Mouse (Mus musculus): ENCODE measurements around the gene Kbtbd6.
"Not testable (repeated sequence)": the region's sequence is repeated elsewhere in the genome, so short reads cannot be mapped to it uniquely, and the experiment has no call there.

Gene Kbtbd6

DNA sequence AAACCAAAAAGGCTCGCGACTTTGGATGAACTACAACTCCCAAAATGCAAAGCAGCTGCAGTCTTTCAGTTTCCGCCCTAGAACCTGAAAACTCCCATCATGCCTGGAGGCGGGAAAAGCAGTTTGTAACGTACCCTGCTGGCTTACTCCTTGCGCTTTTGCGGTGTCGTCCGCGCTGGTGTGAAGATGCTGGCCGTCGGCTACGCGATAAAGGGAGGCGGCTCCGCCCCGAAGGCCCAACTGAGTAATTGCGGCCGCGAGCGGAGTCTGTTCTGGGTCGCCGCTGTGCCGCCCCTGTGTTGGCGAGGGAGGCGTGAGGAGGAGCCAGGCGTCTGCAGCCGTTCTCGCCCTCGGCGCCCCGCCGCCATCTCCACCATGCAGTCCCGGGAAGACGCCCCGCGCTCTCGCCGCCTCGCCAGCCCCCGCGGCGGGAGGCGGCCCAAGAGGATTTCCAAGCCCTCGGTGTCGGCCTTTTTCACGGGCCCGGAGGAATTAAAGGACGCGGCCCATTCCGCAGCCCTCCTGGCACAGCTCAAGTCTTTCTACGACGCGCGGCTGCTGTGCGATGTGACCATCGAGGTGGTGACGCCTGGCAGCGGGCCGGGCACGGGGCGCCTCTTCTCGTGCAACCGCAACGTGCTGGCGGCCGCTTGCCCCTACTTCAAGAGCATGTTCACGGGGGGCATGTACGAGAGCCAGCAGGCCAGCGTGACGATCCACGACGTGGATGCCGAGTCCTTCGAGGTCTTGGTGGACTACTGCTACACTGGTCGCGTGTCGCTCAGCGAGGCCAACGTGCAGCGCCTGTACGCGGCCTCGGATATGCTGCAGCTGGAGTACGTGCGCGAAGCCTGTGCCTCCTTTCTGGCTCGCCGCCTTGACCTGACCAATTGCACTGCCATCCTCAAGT is at the start of gene Kbtbd6:
Gene Kbtbd6 (plus strand): TSS at position 155 of the 910 bp plus-strand sequence.
- ATAC-seq (ENCODE audit: insufficient number of reproducible peaks, low FRiP score, low TSS enrichment): peak; percentile 95

DNA sequence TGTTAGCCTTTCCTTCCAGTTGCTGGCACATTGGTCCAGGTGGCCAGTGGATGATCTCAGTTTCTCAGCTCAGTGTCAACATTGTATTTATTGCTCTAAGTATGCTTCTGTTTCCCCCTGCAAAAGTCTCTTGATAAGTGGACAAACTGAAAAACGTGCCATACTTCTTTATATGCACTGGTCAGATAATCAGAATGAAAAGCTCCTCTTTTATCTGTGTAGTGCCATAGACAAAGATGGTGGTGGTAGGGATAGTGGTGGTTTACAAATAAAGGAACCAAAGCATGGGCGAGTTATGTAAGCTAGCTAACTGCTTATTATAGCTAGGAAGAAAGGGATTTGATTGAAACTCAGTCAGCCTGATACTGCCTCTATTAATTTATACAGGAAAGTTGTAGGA is 44.0 kb upstream of the Kbtbd6 start:
- no peak for ATAC-seq (ENCODE audit: insufficient number of reproducible peaks, low FRiP score, low TSS enrichment)

DNA sequence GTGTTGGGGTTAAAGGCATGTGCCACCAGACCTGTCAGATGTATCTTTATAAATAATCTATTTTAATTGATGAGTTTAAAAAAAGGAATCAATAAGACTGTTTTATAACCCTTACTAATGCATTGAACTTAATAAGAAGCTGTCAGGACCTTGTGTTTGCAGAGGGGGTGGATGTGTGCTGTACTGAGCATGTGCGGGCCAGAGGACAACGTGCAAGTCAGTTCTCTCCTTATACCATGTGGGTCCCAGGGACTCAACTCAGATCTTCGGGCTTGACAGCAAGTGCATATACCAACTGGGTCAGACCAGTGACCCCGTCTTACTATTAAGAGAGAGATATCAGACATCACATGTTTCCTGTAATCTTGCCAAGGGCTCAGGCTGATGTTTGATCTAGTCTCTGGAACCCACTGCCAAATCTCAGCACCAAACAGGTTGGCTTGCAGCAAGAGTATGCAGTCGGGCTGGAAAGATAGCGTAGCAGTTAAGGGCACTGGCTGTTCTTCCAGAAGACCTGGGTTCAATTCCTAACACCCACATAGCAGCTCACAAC is 42.3 kb upstream of the Kbtbd6 start:
- no peak for ATAC-seq (ENCODE audit: insufficient number of reproducible peaks, low FRiP score, low TSS enrichment)

DNA sequence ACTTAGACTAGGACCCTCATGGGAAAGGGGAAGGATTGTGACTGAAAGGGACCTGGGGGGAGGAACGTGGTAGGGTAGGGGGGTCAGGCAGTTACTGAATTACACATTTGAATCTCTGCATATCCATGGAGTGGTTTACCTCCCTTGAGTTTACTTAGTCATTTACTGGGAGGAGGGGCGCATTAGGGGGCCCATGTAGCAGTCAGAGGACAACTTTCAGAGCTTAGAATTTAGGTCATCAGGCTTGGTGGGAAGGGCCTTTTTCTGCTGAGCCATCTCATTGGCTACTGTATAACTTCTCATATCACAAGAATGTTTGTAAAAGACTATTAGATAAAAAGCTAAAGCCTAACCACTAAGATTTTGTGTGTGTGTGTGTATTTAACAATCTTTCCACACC is 41.0 kb upstream of the Kbtbd6 start:
- ATAC-seq (ENCODE audit: insufficient number of reproducible peaks, low FRiP score, low TSS enrichment): no peak

DNA sequence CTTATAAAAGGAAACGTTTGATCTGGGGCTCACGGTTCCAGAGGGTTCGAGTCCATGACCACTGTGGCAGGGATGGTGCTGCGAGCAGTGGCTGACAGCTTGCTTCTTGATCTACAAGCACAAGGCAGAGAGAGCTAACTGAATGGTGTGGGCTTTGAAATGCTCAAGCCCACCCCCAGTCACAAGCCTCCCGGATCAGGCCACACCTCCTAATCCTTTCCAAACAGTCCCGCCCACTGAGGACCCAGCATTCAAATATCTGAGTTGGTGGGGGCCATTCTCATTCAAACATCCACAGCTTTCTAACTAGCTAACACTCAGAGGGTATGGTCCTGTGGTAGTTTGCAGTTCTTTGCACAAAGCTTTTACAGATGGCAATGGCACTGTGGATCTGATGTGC is 38.5 kb upstream of the Kbtbd6 start:
- no peak for ATAC-seq (ENCODE audit: insufficient number of reproducible peaks, low FRiP score, low TSS enrichment)

DNA sequence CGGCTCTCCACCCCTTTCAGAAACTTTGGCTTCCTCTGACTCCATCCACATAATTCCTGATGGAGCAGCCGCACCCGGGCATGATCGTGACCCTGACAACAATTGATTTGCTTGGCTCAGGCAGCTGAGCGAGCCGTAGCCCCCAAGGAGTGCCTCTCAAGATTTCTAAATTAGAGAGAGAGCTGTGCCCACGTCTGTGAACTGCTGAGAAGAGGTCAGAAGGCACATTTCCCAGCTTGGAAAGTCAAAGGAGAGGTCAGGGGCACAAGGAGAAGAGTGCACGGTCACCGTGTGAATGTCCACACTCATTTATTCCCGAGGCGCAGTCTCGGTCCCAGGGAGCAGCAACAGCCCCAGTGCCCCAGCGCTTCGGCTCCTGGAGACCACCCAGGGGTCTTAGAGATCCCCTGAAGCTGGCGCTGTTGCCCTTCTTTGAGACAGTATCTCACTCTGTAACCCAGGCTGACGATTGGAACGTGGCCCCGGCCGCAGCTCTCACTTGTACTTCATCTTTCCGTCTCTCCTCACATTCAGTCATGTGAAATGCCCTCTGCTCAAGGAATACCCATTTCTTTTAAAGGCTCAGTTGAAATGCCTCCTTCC is 31.5 kb upstream of the Kbtbd6 start:
- no peak for ATAC-seq (ENCODE audit: insufficient number of reproducible peaks, low FRiP score, low TSS enrichment)

DNA sequence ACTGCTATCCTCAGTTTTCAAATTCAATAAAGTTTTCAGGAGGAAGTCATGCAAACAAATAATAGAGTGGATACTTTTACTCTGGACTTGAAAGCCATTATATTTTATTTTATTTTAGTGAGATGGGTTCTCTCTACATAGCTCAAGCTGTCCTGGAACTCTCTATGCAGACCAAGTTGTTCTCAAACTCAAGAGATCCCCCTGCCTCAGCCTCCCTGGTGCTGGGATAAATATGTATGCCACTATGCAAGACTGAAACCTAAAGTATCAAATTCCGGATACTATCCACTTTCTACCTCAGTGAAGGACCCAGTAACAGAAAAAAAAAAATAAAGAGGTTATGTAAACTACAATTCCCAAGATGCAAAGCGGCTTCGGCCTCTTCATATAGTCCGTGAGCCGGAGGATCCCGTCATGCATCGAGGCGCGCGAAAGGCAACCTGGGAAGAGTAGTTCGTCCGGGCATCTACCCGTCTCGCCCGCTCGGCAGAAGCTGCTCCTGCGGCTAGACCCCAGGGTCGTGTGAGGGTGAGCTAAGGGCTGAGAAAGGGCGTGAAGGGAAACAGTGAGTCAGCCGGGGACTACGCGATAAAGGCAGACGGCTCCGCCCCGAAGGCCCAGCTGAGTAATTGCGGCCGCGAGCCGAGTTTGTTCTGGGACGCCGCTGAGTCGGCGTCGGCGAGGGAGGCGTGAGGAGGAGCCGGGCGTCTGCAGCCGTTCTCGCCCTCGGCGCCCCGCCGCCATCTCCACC is 25.5 kb upstream of the Kbtbd6 start, which contains the start of gene Kbtbd7:
Gene Kbtbd7 (plus strand): TSS at position 533 of the 751 bp plus-strand sequence.
- peak; percentile 98 for ATAC-seq (ENCODE audit: insufficient number of reproducible peaks, low FRiP score, low TSS enrichment)

DNA sequence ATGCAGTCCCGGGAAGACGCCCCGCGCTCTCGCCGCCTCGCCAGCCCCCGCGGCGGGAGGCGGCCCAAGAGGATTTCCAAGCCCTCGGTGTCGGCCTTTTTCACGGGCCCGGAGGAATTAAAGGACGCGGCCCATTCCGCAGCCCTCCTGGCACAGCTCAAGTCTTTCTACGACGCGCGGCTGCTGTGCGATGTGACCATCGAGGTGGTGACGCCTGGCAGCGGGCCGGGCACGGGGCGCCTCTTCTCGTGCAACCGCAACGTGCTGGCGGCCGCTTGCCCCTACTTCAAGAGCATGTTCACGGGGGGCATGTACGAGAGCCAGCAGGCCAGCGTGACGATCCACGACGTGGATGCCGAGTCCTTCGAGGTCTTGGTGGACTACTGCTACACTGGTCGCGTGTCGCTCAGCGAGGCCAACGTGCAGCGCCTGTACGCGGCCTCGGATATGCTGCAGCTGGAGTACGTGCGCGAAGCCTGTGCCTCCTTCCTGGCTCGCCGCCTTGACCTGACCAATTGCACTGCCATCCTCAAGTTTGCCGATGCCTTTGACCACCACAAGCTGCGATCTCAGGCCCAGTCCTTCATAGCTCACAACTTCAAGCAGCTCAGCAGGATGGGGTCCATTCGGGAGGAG is 24.8 kb upstream of the Kbtbd6 start:
- peak; percentile 16; the same call in 1 of the 2 replicates for ATAC-seq (ENCODE audit: insufficient number of reproducible peaks, low FRiP score, low TSS enrichment)

DNA sequence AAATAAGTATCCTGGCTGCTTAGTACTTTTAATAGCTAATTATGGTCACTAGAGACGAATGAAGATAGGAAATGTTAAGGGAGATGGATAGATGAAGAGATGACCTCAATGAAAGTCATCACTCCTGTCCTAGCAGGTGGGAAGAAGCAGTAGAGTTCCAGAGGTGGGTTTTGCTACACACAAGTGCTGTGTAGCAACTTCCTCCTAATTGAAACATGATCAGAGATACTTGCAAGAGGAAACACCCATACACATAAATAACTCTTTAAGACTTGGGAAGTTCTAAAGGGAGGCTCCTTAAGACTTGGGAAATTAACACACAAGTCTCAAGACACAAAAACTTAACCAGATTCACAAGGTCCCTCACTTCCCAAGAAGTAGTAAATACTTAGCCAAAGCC is 17.6 kb upstream of the Kbtbd6 start:
- no peak for ATAC-seq (ENCODE audit: insufficient number of reproducible peaks, low FRiP score, low TSS enrichment)

DNA sequence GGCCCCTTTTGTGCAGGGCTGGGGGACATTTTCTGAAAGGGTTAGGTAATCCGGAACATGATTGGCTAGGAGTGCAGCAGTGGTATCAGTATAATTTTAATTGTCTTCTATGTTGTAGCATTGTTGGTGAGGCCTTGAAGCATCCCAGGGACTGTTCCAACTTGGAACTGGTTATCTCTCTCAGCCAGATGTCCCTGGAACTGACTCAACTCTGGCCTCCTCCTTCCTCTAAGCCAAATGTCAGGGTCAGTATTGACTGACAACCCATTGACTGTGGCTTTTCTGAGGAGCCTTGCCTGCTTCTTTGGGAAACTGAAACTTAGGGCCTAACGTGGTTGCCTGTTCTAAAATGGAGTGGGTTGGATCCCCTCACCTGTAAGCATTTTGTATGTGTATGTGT is 11.0 kb upstream of the Kbtbd6 start:
- no peak for ATAC-seq (ENCODE audit: insufficient number of reproducible peaks, low FRiP score, low TSS enrichment)

DNA sequence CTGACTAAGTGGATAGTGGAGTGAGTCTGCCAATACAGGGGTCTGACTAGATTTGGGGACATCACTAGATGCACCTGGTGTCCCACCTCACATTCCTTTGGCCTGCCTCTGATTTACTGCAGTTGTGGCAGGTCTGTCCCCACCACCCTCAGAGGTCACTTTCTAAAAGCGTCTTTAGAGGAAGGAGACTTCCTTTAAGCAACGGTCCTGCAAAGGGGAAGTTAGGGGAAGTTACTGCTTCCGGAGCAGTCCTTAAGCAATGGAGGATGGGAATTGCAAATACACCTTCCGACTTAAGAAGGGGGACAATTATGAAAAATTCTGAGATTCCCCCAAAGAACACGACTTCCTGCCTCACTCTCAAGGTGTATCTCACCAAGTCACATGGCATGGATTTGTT is 10.2 kb upstream of the Kbtbd6 start:
- no peak for ATAC-seq (ENCODE audit: insufficient number of reproducible peaks, low FRiP score, low TSS enrichment)

DNA sequence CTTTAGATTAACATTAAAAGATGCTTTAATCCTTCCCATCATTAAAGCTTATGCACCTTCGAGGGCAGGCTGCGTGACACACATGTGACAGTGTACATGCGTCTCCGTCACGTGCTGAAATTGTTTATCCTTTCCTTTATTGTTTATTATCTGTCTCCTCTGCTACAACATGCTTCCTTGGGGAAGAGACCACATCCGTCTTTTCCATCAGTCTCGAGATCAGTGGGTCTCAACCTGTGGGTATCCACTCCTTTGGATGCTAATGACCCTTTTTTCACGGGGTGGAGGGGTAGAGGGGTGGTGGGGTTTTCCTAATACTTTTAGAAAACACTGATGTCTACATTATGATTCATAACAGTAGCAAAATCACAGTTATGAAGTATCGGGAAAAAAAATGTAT is 7.0 kb upstream of the Kbtbd6 start:
- no peak for ATAC-seq (ENCODE audit: insufficient number of reproducible peaks, low FRiP score, low TSS enrichment)

DNA sequence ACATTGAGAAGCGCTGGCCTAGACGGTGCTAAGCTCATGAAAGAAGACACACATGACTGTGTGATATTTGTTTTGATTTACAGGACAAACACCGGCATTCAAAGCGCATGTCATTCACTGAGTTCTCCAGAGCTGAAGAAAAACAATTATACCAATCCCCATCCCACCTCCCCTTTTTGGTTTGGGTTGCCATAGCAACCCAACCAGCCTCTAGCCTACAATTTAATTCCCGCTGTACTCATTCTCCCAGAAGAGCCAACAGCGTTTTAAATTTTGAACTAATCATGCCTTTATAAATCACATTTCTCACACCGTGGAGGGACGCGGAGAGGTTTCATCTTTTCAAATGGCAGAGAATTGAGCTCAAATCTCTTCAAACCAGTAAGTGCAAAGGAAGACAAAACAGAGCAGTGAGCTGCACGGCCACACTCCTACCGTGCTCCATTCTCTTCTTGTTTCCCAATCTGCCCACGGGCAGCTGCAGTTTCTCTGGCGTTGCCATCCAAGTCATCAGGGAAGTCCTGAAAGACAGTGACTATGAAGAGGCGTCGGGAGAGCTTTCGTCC is 6.5 kb upstream of the Kbtbd6 start:
- ATAC-seq (ENCODE audit: insufficient number of reproducible peaks, low FRiP score, low TSS enrichment): no peak

DNA sequence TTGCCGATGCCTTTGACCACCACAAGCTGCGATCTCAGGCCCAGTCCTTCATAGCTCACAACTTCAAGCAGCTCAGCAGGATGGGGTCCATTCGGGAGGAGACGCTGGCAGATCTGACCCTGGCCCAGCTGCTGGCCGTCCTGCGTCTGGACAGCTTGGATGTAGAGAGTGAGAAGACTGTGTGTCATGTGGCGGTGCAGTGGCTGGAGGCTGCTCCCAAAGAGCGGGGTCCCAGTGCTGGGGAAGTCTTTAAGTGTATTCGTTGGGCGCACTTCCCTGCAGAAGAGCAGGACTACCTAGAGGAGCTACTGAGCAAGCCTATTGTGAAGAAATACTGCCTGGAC is 928 bp downstream of the Kbtbd6 start:
- not testable (repeated sequence) for ATAC-seq (ENCODE audit: insufficient number of reproducible peaks, low FRiP score, low TSS enrichment)

DNA sequence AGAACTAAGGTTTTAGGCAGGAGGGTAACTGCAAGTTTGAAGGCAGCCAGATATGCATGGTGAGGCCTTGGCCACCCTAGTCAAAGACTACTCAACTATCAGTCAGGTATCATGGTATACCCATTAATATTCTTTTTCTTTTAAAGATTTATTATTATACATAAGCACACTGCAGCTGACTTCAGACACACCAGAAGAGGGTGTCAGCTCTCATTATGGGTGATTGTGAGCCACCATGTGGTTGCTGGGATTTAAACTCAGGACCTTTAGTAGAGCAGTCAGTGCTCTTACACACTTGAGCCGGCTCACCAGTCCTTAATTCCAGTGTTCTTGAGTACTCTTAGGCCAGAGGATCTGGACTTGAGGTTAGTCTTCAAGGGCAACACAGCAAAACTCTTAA is 8.8 kb downstream of the Kbtbd6 start:
- ATAC-seq (ENCODE audit: insufficient number of reproducible peaks, low FRiP score, low TSS enrichment): no peak

DNA sequence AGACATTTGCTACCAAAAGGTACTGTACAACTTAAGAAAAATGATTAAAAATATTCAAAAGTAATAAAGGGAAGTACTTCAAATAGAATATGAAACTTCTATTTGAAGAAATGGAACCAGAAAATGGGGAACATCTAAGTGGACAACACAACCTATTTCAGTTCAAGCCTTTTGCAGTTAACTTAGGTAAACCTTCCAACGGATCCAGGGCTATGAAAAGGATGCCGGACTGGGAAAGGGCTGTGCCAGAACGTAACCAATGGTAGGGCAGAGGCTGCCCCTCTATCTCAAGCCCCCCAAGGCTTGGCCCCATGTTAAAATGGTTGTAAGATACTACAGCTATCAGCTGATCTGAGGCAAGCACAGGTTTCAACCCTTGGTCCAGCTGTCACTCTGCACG is 9.4 kb downstream of the Kbtbd6 start:
- ATAC-seq (ENCODE audit: insufficient number of reproducible peaks, low FRiP score, low TSS enrichment): no peak

DNA sequence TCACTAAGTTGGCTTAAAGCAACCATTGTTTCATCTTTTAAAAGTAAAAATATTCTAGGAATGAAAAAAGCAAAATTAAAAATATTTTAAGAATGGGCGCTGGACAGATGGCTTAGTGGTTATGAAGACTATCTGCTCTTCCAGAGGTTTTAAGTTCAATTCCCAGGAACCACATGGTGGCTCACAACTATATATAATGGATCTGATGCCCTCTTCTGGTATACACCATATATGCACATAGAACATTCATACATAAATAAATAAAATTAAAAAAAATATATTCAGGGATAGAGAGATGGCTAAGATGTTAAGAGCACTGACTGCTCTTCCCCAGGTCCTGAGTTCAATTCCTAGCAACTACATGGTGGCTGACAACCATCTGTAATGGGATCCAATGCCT is 14.0 kb downstream of the Kbtbd6 start:
- ATAC-seq (ENCODE audit: insufficient number of reproducible peaks, low FRiP score, low TSS enrichment): no peak

DNA sequence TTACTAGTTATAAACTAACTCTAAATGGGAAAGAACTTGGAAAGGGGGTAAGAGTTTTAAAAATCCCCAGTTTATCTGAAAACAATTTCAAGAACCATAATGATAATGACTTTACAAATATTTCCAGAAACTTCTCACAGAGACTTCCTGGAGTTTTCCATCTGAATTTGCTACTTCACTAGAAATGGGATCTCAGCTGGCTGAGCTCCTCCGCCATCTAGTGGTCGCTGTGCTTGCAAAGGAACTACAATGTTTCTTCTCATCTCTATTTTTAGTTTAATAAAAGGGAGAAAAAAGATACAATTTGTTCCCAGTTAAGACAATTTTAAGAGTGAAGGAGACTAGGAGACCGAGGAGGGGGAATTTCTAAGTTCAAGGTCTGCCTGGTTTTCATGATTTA is 16.0 kb downstream of the Kbtbd6 start:
- ATAC-seq (ENCODE audit: insufficient number of reproducible peaks, low FRiP score, low TSS enrichment): no peak

DNA sequence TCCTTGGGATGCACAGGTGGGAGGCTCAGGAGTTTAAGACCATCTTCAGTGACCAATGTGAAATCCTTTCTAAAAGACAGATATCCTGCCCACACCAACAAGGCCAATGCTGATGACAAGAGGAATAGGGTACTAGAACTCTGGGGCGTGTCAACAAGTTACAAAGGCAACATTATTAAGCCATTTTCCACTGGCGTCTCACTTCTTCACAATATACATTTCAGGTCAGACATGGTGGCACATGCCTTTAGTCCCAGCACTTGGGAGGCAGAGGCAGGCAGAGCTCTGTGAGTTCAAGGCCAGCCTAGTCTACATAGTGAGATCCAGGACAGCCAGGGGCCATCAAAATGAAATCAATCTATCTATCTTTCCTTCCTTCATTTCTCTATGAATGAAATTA is 21.7 kb downstream of the Kbtbd6 start:
- no peak for ATAC-seq (ENCODE audit: insufficient number of reproducible peaks, low FRiP score, low TSS enrichment)
